Mouse (Mus musculus) heart, embryonic 13.5 days (tissue): ENCODE measurements around the gene Miga1. TPM values are rescaled to one million over a fixed set of nuclear protein-coding genes. Genes with fewer than 3 reads are reported as not detected.

Source experiments
- ATAC-seq: fragments of 200-750 bp; cut with Nextera tagmentation; 2 replicates; pipeline ENCODE4 v1.8.0; 2017; ENCODE audit warnings: moderate TSS enrichment; ENCODE audit not compliant: insufficient number of reproducible peaks, low FRiP score, low TSS enrichment; ENCODE audit errors: extremely low read depth
- H3K27ac ChIP-seq: fragments of 300-500 bp; sonication (generic); replicated peaks from 2 replicates; pipeline ENCODE4 v1.5.1; 2015; ENCODE audit warnings: moderate library complexity, mild to moderate bottlenecking, inconsistent platforms
- H3K27me3 ChIP-seq: fragments of 300-500 bp; sonication (generic); replicated peaks from 2 replicates; pipeline ENCODE4 v1.6.1; 2015; ENCODE audit warnings: mild to moderate bottlenecking, inconsistent platforms
- H3K36me3 ChIP-seq: fragments of 300-500 bp; sonication (generic); 2 replicates; pipeline ENCODE4 v1.6.1; 2015; ENCODE audit warnings: mild to moderate bottlenecking, inconsistent platforms
- H3K4me1 ChIP-seq: fragments of 300-500 bp; sonication (generic); 2 replicates; pipeline ENCODE4 v1.6.1; 2015; ENCODE audit warnings: inconsistent platforms
- H3K4me2 ChIP-seq: fragments of 300-500 bp; sonication (generic); 2 replicates; pipeline ENCODE4 v1.6.1; 2015; ENCODE audit warnings: inconsistent platforms, mild to moderate bottlenecking, moderate library complexity
- H3K4me3 ChIP-seq: fragments of 300-500 bp; sonication (generic); 2 replicates; pipeline ENCODE4 v1.5.1; 2015; ENCODE audit warnings: moderate library complexity, mild to moderate bottlenecking, inconsistent platforms
- H3K9ac ChIP-seq: fragments of 300-500 bp; sonication (generic); 2 replicates; pipeline ENCODE4 v1.6.1; 2015; ENCODE audit warnings: inconsistent platforms, mild to moderate bottlenecking, moderate library complexity
- H3K9me3 ChIP-seq: fragments of 300-500 bp; sonication (generic); 2 replicates; pipeline ENCODE4 v1.6.1; 2016; ENCODE audit warnings: inconsistent platforms
- WGBS: fragments of 180-500 bp; shearing (Covaris S2); methylation state at CpG from one replicate; pipeline ENCODE4 v1.1.7; 2015; ENCODE audit warnings: mixed read lengths; 5-methylcytosine and 5-hydroxymethylcytosine counted together
- polyA plus RNA-seq: library from polyadenylated mRNA; unstranded; fragments of >200 nt; fragmentation: Nextera tagmentation; extraction: Ambion mirVana; gene quantifications from 2 replicates; pipeline ENCODE4 v1.2.1, GENCODE M21; 2015

The Miga1 gene
- polyA plus RNA-seq, 1 experiment from 2014 or later = 10.8 TPM

DNA sequence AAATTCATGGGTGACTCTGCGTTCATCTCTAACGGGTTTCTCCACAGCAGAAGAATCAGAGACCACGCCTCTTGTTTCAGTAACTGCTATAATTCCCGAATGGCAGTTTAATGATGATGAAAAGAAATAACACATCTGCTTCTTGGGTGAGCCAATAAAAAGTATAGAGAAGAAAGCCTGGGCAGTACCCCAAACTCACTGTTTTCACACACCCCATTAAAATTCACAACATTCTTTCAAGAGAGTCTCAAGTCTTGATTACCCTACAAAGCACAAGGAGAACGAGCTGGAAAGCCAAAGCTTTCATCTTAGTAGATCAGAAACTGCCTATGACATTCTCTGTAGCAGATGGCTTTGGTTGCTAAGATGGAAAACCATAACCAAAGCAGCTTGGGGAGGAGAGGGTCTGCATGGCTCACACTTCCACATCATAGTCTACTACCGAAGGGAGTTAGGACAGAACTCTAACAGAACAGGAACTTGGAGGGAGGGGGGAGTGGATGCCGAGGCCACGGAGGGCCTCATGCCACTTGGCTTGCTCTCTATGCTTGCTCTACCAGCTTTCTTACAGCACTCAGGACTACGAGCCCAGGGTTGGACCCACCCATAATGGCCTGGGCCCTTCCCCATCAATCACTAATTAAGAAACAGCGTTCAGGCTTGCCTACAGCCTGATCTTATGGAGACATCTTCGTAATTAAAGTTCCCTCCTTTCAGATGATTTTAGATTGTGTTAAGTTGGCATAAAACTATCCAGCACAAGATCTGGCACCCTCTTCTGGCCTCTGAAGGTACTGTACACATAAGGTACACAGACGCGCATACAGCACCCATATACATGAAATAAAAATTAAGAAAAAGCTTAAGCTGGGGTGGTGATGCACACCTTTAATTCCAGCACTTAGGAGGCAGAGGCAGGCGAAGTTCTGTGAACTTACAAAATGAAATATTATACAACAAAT lies 39.5 kb downstream of the Miga1 start:
- H3K9me3 ChIP-seq = no peaks in the 10 kb centered on the region
- ATAC-seq = no peak
- no peak overlapping the region for H3K9ac ChIP-seq
- H3K4me3 ChIP-seq = no peak overlapping the region
- no peak overlapping the region for H3K4me2 ChIP-seq
- H3K27me3 ChIP-seq = no peaks in the 10 kb centered on the region
- peaks cover 43% of the 10 kb centered on the region for H3K36me3 ChIP-seq
- WGBS = 86% methylated on average over 14 of the region's 14 CpGs
- H3K4me1 ChIP-seq = peaks cover 36% of the 10 kb centered on the region
- H3K27ac ChIP-seq = no peak overlapping the region

DNA sequence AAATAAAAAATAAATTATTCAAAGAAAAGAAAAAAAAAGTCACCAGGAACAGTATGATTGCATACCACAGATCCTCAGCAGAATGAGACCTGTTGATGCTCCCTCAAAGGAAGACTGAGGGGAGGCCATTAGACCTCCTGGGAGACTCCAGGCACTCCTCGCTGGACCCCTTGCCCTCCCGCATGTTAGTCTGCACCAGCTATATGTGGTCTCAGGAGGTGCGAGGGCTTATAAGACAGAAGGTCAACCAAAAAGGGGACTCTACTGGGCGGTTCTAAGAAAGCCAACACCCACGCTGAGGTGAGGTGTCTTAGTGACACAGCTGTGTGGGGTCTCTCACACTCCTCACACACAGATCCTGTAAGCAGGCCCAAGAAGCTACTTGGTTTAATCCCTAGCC lies 44.3 kb downstream of the Miga1 start:
- WGBS = 84% methylated on average over 5 of the region's 5 CpGs
- H3K36me3 ChIP-seq = peaks cover 53% of the 10 kb centered on the region
- peaks cover 17% of the 10 kb centered on the region for H3K4me1 ChIP-seq
- no peak overlapping the region for H3K4me3 ChIP-seq
- no peak overlapping the region for H3K4me2 ChIP-seq
- H3K9ac ChIP-seq = no peak overlapping the region
- no peak overlapping the region for H3K27ac ChIP-seq
- no peaks in the 10 kb centered on the region for H3K27me3 ChIP-seq
- H3K9me3 ChIP-seq = no peaks in the 10 kb centered on the region
- ATAC-seq = no peak

DNA sequence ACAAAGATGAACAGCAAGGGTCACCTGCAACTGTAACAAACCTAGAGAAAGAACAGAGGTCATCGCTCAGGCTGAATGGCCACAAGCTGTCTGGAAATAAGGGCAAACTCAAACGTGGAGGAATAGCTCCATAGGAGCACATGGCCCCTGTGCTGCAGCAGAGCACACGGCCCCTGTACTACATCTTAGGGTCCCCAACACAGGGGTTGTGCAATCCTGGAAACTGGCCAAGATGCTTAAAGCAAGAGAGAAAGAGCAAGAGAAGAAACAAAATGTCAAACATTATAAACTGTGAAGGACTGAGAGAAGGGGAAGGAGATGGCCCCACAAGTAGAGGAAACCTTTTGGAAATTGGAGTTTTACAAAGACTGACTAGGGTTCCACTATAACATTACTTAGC lies 45.8 kb downstream of the Miga1 start:
- peak overlapping the region; percentile 70 for H3K27ac ChIP-seq
- no peaks in the 10 kb centered on the region for H3K27me3 ChIP-seq
- no peak; the same call in 1 of the 2 replicates for ATAC-seq
- peaks cover 17% of the 10 kb centered on the region for H3K4me1 ChIP-seq
- H3K4me2 ChIP-seq = no peak overlapping the region
- H3K9ac ChIP-seq = no peak overlapping the region
- H3K9me3 ChIP-seq = no peaks in the 10 kb centered on the region
- WGBS = 56% methylated on average over 3 of the region's 3 CpGs
- peaks cover 52% of the 10 kb centered on the region for H3K36me3 ChIP-seq
- H3K4me3 ChIP-seq = no peak overlapping the region

DNA sequence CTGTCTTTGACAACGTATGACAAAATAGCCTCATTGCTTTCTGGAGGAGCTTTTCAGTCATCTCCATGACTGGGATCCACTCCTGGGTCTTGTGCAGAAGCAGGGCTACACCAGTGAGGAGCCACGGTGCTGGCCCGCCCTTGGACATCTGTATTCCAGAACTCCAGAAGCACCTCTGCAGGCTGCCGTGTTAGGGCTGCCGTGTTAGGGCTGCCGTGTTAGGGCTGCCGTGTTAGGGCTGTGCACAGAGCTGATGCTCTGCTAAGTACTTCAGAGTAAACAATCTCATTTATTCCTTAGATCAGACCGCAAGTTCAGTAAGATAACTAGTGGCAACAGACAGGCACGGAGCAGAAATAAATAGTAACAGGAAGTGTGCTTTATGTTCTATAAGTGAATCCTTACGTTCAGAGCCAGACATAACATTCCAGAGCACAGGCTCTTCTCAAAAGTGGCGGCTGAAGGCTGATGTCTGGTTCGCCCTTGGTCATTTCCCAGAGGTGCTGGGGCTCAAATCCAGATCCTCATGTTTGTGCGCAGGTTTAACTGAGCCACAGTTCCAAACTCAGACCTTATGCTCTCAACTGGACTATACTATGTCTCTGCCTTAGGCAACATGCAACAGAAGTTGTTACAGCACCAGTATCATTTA lies 46.6 kb downstream of the Miga1 start:
- H3K27ac ChIP-seq = peak overlapping the region; percentile 70
- no peaks in the 10 kb centered on the region for H3K9me3 ChIP-seq
- H3K36me3 ChIP-seq = peaks cover 60% of the 10 kb centered on the region
- H3K4me3 ChIP-seq = no peak overlapping the region
- 36% methylated on average over 13 of the region's 13 CpGs for WGBS
- peaks cover 17% of the 10 kb centered on the region for H3K4me1 ChIP-seq
- H3K4me2 ChIP-seq = peak overlapping the region; percentile 11; the same call in 1 of the 2 replicates
- no peaks in the 10 kb centered on the region for H3K27me3 ChIP-seq
- no peak for ATAC-seq
- peak overlapping the region; percentile 28 for H3K9ac ChIP-seq

GRCm38 (mm10) chr3:152291895-152292294 lies 48.3 kb downstream of the Miga1 start:
- no peak for ATAC-seq
- Histone ChIP-seq H3K9me3 (no peaks in the 10 kb centered on the region), H3K4me2 (no peak overlapping the region), H3K36me3 (peaks cover 66% of the 10 kb centered on the region), H3K4me1 (peaks cover 17% of the 10 kb centered on the region), H3K9ac (no peak overlapping the region), H3K27ac (no peak overlapping the region), H3K4me3 (no peak overlapping the region), H3K27me3 (no peaks in the 10 kb centered on the region)
- 72% methylated on average over 6 of the region's 6 CpGs for WGBS

DNA sequence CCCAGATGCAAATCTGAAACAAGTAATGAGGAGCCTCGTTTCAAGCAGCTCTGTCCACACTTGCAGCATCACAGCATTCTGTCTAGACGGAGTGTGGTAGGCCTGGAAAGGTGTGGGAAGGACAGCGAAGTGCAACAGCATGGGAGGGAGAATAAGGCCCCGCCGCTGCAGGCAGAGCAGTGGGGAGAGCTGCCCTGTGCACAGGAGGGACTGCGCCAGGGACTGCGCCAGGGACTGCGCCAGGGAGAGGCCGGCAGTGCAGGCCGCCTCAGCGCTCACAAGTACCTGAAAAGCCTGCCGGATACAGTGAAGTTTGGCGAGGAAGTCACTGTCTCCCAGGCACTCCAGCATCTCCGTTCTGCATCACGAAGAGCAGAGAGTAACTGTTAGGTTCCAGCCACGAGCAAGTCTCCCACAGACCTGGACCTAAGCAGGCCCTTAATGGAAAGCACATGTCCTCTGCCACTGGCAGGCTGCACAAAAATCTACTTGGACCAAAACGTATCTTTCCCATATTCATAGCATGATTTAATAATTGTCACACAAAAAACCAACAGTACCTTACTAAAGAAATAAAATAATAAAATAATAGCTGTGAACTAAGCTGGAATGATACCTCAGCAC lies 49.9 kb downstream of the Miga1 start:
- H3K36me3 ChIP-seq = peaks cover 64% of the 10 kb centered on the region
- no peak overlapping the region for H3K9ac ChIP-seq
- H3K9me3 ChIP-seq = no peaks in the 10 kb centered on the region
- H3K4me3 ChIP-seq = no peak overlapping the region
- H3K27me3 ChIP-seq = no peaks in the 10 kb centered on the region
- H3K27ac ChIP-seq = no peak overlapping the region
- no peak for ATAC-seq
- H3K4me2 ChIP-seq = no peak overlapping the region
- 82% methylated on average over 17 of the region's 17 CpGs for WGBS
- H3K4me1 ChIP-seq = peaks cover 17% of the 10 kb centered on the region

DNA sequence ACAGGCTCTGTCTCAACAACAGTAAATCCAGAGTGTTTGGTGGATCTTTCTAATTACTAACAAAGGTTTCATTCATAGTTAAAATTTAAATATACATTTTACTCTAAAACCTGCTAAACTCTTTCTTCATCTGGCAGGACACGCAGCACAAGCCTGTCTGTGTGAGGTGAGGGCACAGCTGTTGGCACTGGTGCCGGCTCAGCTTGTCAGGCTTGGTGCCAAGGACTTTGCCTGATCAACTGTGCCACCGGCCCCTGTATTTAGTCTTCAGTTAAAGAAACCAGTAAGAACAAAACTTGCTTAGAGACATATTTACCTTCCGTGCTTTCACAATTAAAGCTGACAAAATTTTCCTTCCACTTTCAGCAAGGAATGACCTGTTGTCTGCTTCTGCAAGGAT lies 51.5 kb downstream of the Miga1 start:
- WGBS = 80% methylated on average over 4 of the region's 4 CpGs
- peaks cover 8% of the 10 kb centered on the region for H3K4me1 ChIP-seq
- ATAC-seq = no peak
- no peaks in the 10 kb centered on the region for H3K9me3 ChIP-seq
- no peak overlapping the region for H3K27ac ChIP-seq
- no peaks in the 10 kb centered on the region for H3K27me3 ChIP-seq
- no peak overlapping the region for H3K4me3 ChIP-seq
- H3K9ac ChIP-seq = no peak overlapping the region
- no peak overlapping the region for H3K4me2 ChIP-seq
- peaks cover 75% of the 10 kb centered on the region for H3K36me3 ChIP-seq

- 83% methylated on average over 5 of the region's 5 CpGs for WGBS
- no peak for ATAC-seq
Measured at GRCm38 (mm10) chr3:152288276-152288675, 51.9 kb downstream of the Miga1 start.

GRCm38 (mm10) chr3:152287810-152288209 lies 52.4 kb downstream of the Miga1 start:
- no peak overlapping the region for H3K4me2 ChIP-seq
- WGBS = 73% methylated on average over 9 of the region's 9 CpGs
- ATAC-seq = no peak
- peaks cover 80% of the 10 kb centered on the region for H3K36me3 ChIP-seq
- no peak overlapping the region for H3K9ac ChIP-seq
- no peaks in the 10 kb centered on the region for H3K9me3 ChIP-seq
- H3K27ac ChIP-seq = no peak overlapping the region
- no peaks in the 10 kb centered on the region for H3K27me3 ChIP-seq
- no peak overlapping the region for H3K4me3 ChIP-seq
- H3K4me1 ChIP-seq = no peaks in the 10 kb centered on the region

More at GRCm38 (mm10) chr3:152288276-152288675, 51.9 kb downstream of the Miga1 start:
- H3K9ac ChIP-seq = no peak overlapping the region
- H3K4me2 ChIP-seq = no peak overlapping the region
- no peak overlapping the region for H3K27ac ChIP-seq
- H3K36me3 ChIP-seq = peaks cover 76% of the 10 kb centered on the region
- H3K27me3 ChIP-seq = no peaks in the 10 kb centered on the region
- H3K9me3 ChIP-seq = no peaks in the 10 kb centered on the region
- H3K4me1 ChIP-seq = peaks cover 4% of the 10 kb centered on the region
- no peak overlapping the region for H3K4me3 ChIP-seq

- no peaks in the 10 kb centered on the region for H3K27me3 ChIP-seq
- H3K9ac ChIP-seq = no peak overlapping the region
- H3K36me3 ChIP-seq = peaks cover 82% of the 10 kb centered on the region
- 0 out of 2 replicates have a peak, but pooled peaks cover 3% of the 10 kb centered on the region for H3K4me1 ChIP-seq
- no peak overlapping the region for H3K27ac ChIP-seq
- no peak overlapping the region for H3K4me2 ChIP-seq
- WGBS = 93% methylated on average over 5 of the region's 5 CpGs
- no peak overlapping the region for H3K4me3 ChIP-seq
- H3K9me3 ChIP-seq = no peaks in the 10 kb centered on the region
- ATAC-seq = no peak
Measured at GRCm38 (mm10) chr3:152284759-152285158, 55.4 kb downstream of the Miga1 start.

GRCm38 (mm10) chr3:152284306-152284705 lies 55.9 kb downstream of the Miga1 start:
- Histone ChIP-seq H3K4me2 (no peak overlapping the region), H3K9me3 (no peaks in the 10 kb centered on the region), H3K27me3 (no peaks in the 10 kb centered on the region), H3K4me3 (no peak overlapping the region), H3K9ac (no peak overlapping the region), H3K27ac (no peak overlapping the region), H3K4me1 (0 out of 2 replicates have a peak, but pooled peaks cover 3% of the 10 kb centered on the region), H3K36me3 (peaks cover 79% of the 10 kb centered on the region)
- ATAC-seq = no peak
- WGBS = 90% methylated on average over 1 of the region's 1 CpGs
